In the genomic region with DNA sequence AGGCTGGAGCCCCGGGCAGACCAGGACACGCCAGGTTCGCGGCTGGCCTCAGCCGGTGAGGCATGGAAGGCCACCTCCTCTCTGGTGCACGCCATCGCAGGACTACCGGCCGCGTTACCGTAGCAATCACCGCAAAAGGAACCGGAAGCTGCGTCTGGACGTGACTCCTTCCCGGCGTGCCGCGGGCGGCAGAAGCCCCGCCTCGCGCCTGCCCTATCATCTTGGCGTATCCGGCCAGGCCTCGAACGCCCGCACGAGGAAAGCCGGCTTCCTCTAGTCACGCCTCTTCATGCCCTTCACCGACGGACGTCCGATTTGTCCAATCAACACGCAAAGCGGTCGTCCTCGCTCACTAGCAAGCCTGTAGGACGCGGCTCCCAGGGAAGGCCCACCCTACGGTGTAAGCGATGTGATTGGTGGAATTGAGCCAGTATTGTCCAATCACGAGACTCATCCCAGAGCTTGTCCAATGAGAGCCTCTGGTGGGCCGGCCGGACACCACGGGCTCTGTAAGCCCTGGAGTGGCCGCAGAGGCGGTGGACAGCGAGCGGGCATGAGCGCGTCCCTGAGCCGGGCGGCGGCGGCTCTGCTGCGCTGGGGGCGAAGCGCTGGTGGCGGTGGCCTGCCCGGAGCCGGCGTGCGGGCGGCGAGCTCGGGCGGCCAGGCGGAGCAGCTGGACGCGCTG, we compare ENCODE assay signal across 8 mouse cellular contexts. TPM values are rescaled to one million over a fixed set of nuclear protein-coding genes. Genes with fewer than 3 reads are reported as not detected.
DNase-seq lines count a peak whose midpoint lies in the region; ATAC-seq lines count a peak whose summit lies in the region.

A gene (plus strand): TSS at position 542 of the 685 bp plus-strand sequence.

- WGBS in lung, embryonic 16.5 days = under 1% methylated on average over 64 of the region's 72 CpGs

- peak within 1 kb of the TSS; percentile 70 for H3K27ac ChIP-seq in lung, embryonic 16.5 days (ENCODE audit: low read length)

- peak within 1 kb of the TSS; percentile 87 for H3K9ac ChIP-seq in lung, embryonic 16.5 days (ENCODE audit: low read length)

- peak; percentile 100 for DNase-seq in MEL-GATA-1-ER (ENCODE audit: extremely low read depth, low read depth)
- DNase-seq in cerebellum, adult 8-10 months = peak; percentile 98
- DNase-seq in forelimb bud, embryonic 11.5 days (ENCODE audit: low read depth, low spot score) = peak; percentile 100
- DNase-seq in layer of hippocampus, adult 9-10 months (ENCODE audit: low spot score) = peak; percentile 99
- DNase-seq in ovary, postnatal 10 days (ENCODE audit: low spot score) = peak; percentile 93
- DNase-seq in thymus, postnatal 10 days (ENCODE audit: low spot score in 2 of 2) = peak; percentile 94 to 99

- ATAC-seq in hematopoietic stem cell, adult 5-6 weeks (replicated peaks in 1 of 2; ENCODE audit: insufficient read depth in 1 of 2, low FRiP score in 2 of 2, low TSS enrichment in 1 of 2, low read depth in 1 of 2, poor library complexity in 2 of 2, severe bottlenecking in 2 of 2) = peak; percentile 89 to 91
- peak; percentile 99 for ATAC-seq in lung, embryonic 16.5 days (ENCODE audit: low read depth)

- H3K9me3 ChIP-seq in lung, embryonic 16.5 days (ENCODE audit: control insufficient read depth, low read length) = no peaks in the 10 kb centered on the region

- peaks cover 7% of the 10 kb centered on the region; the same call in 1 of the 2 replicates for H3K36me3 ChIP-seq in lung, embryonic 16.5 days (ENCODE audit: control insufficient read depth, insufficient read depth, low read length)

- H3K4me3 ChIP-seq in lung, embryonic 16.5 days (ENCODE audit: low read length) = peak within 1 kb of the TSS; percentile 77

- H3K27me3 ChIP-seq in lung, embryonic 16.5 days (ENCODE audit: control insufficient read depth, insufficient read depth, low read depth, low read length) = no peaks in the 10 kb centered on the region

- H3K4me1 ChIP-seq in lung, embryonic 16.5 days (replicated peaks; ENCODE audit: control insufficient read depth, insufficient read depth, low read length) = peaks cover 19% of the 10 kb centered on the region

- H3K4me2 ChIP-seq in lung, embryonic 16.5 days (ENCODE audit: low read depth, low read length) = peak within 1 kb of the TSS; percentile 89

RNA-seq across cellular contexts. Expression of the gene that starts here (rescaled TPM):
- 24.0 and 26.5 TPM in 2 replicates for total RNA-seq in hematopoietic stem cell, adult 5-6 weeks (2017)
- polyA plus RNA-seq in lung, embryonic 16.5 days (2015; fragmentation: Nextera tagmentation; extraction: Ambion mirVana) = 119 and 123 TPM in 2 replicates

Comparison
In these comparisons a context has a peak if more than half of its experiments do, and no peak if none do; other contexts are left out.
1. Peak in every context shown above with its lines: DNase-seq, ATAC-seq, H3K4me3 ChIP-seq and H3K27ac ChIP-seq.